Mouse (Mus musculus) cerebellum, adult 2 months (tissue): Measurements from ENCODE around the gene Lemd1.

Experiments used
- CTCF ChIP-seq: fragments of 200-500 bp; IDR thresholded peaks from 2 replicates; pipeline ENCODE4 v1.5.1; 2011; ENCODE audit warnings: low read depth, mild to moderate bottlenecking, control low read depth, low read length, moderate library complexity, borderline replicate concordance; ENCODE audit not compliant: insufficient read depth
- POLR2A ChIP-seq: fragments of 200-500 bp; IDR thresholded peaks from 2 replicates; pipeline ENCODE4 v1.6.1; 2011; ENCODE audit warnings: low read length, control low read depth, borderline replicate concordance; ENCODE audit not compliant: insufficient read depth

GRCm38 (mm10) chr1:132144837-132145236 is 46.4 kb upstream of the Lemd1 start:
- no peak for TF ChIP-seq CTCF
- no peak for TF ChIP-seq POLR2A
